Mouse (Mus musculus) heart, postnatal 10 days (tissue): ENCODE measurements at regions not wholly inside any gene's neighbourhood (a gene's known extent, or its start where the extent isn't known, plus 50 kb on each side); places are given as distances from the start of the nearest gene placed in this dataset.
"Not testable (repeated sequence)": the region's sequence is repeated elsewhere in the genome, so short reads cannot be mapped to it uniquely, and the experiment has no call there.

ENCODE experiments used
- DNase-seq, 2 experiments: peaks; one replicate each; pipeline ENCODE4 v3.0.0; 2021
- intact Hi-C: fragments of 180-260 bp; cut with DNase I; formaldehyde crosslinking; loops from one replicate; pipeline ENCODE4 v1.15.1; 2025

GRCm38 (mm10) chr14:124801589-124801988, 124.7 kb upstream of the Fgf14 start:
- intact Hi-C loops: not testable (repeated sequence)

GRCm38 (mm10) chr14:124800421-124800820, 123.5 kb upstream of the Fgf14 start:
- intact Hi-C loops: no loop called here

More at GRCm38 (mm10) chr14:124801589-124801988, 124.7 kb upstream of the Fgf14 start:
- DNase-seq: not testable (repeated sequence)

GRCm38 (mm10) chr14:124775402-124775801, 98.5 kb upstream of the Fgf14 start:
- intact Hi-C loops: no loop called here
- no peak for DNase-seq

More at GRCm38 (mm10) chr14:124800421-124800820, 123.5 kb upstream of the Fgf14 start:
- no peak for DNase-seq

GRCm38 (mm10) chr14:124767996-124768395, 91.1 kb upstream of the Fgf14 start:
- peak; percentile 35 to 56 for DNase-seq
- intact Hi-C loops: no loop called here

- intact Hi-C loops: no loop called here
- DNase-seq: peak; percentile 7 to 8
Measured at GRCm38 (mm10) chr14:124767234-124767633, 90.3 kb upstream of the Fgf14 start.

GRCm38 (mm10) chr14:124742491-124742890, 65.6 kb upstream of the Fgf14 start:
- intact Hi-C loops: loop anchor here (5.0 kb wide), 1 partner anchor 330 kb away; no protein-coding TSS in a partner anchor
- peak; percentile 70 to 72 for DNase-seq
